9 mouse cellular contexts compared by ENCODE assay signal in genomic region chr16:55468833-55469458, GRCm38 (mm10).
DNase-seq lines count a peak whose midpoint lies in the region; ATAC-seq and TF ChIP-seq lines count a peak whose summit lies in the region.
"Had no signal": no experiment of that assay in that cellular context is flagged by ENCODE, and none has a peak within 500 bp of the region (broad histone marks: within the 10 kb centered on the region; RNA-seq: fewer than 3 reads in every experiment).

No protein-coding gene starts in this region.

- WGBS in forebrain, embryonic 11.5 days, result 56% methylated on average over 9 of the region's 9 CpGs
- 42% methylated on average over 9 of the region's 9 CpGs for WGBS in liver, embryonic 14.5 days (ENCODE audit: insufficient replicate concordance)
- WGBS in olfactory bulb, adult 2 months, result 39% methylated on average over 9 of the region's 9 CpGs

- TF ChIP-seq EP300 in liver, embryonic 14.5 days (IDR thresholded peaks at IDR 0.05; ENCODE audit: low read depth), result no peak

- H3K9ac ChIP-seq in forebrain, embryonic 11.5 days (ENCODE audit: low read length), result no peak overlapping the region
- H3K9ac ChIP-seq in liver, embryonic 14.5 days (replicated peaks), result no peak overlapping the region
- H3K9ac ChIP-seq: heart, embryonic 13.5 days had no signal

- H3K9me3 ChIP-seq in forebrain, embryonic 11.5 days (ENCODE audit: control insufficient read depth, low read length), result no peaks in the 10 kb centered on the region
- no peaks in the 10 kb centered on the region for H3K9me3 ChIP-seq in liver, embryonic 14.5 days (ENCODE audit: control insufficient read depth, low read length)
- H3K9me3 ChIP-seq: heart, embryonic 13.5 days had no signal

- TF ChIP-seq POLR2A in brain, embryonic 14.5 days (IDR thresholded peaks at IDR 0.05; ENCODE audit: borderline replicate concordance, extremely low read depth, insufficient read depth, insufficient read length, poor library complexity, severe bottlenecking), result no peak
- no peak for TF ChIP-seq POLR2A in olfactory bulb, adult 2 months (IDR thresholded peaks at IDR 0.05; ENCODE audit: insufficient read depth, low read depth, low read length)

- H3K27ac ChIP-seq in forebrain, embryonic 11.5 days (ENCODE audit: low read depth, low read length), result no peak overlapping the region
- H3K27ac ChIP-seq in liver, embryonic 14.5 days, result no peak overlapping the region
- no peak overlapping the region for H3K27ac ChIP-seq in olfactory bulb, adult 2 months (ENCODE audit: insufficient read depth, low read depth, low read length)
- H3K27ac ChIP-seq: heart, embryonic 13.5 days had no signal

- TF ChIP-seq CTCF in brain, embryonic 14.5 days (IDR thresholded peaks at IDR 0.05; ENCODE audit: borderline replicate concordance, extremely low read depth, insufficient read depth, insufficient read length), result peak; percentile 87
- TF ChIP-seq CTCF in liver, embryonic 14.5 days (IDR thresholded peaks at IDR 0.05; ENCODE audit: low read depth), result peak; percentile 62
- TF ChIP-seq CTCF in olfactory bulb, adult 2 months (IDR thresholded peaks at IDR 0.05; ENCODE audit: insufficient read depth, low read depth, low read length), result peak; percentile 38; the same call in 1 of the 2 replicates

- no peak overlapping the region for H3K4me3 ChIP-seq in forebrain, embryonic 11.5 days (ENCODE audit: low read depth, low read length)
- H3K4me3 ChIP-seq in liver, embryonic 14.5 days (ENCODE audit: insufficient read depth in 1 of 2, low read depth in 2 of 2, low read length in 2 of 2), result no peak overlapping the region
- no peak overlapping the region for H3K4me3 ChIP-seq in olfactory bulb, adult 2 months (ENCODE audit: insufficient read depth, low read depth, low read length)
- H3K4me3 ChIP-seq: heart, embryonic 13.5 days had no signal

- H3K4me2 ChIP-seq in forebrain, embryonic 11.5 days (ENCODE audit: low read depth, low read length, severe bottlenecking), result no peak overlapping the region
- H3K4me2 ChIP-seq in liver, embryonic 14.5 days (ENCODE audit: low read depth), result no peak overlapping the region
- H3K4me2 ChIP-seq: heart, embryonic 13.5 days had no signal

- ATAC-seq in CD4-positive, CD25-positive, alpha-beta regulatory T cell, adult 4 months, result peak; percentile 68
- ATAC-seq in forebrain, embryonic 11.5 days (replicated peaks; ENCODE audit: low FRiP score), result peak; percentile 91
- ATAC-seq in liver, embryonic 14.5 days (ENCODE audit: insufficient read depth), result no peak

- intact Hi-C loops in heart, postnatal 10 days (cut with DNase I), result loop anchor here (5.0 to 10.0 kb wide), 2 partner anchors 314 to 432 kb away; no protein-coding TSS in a partner anchor

- no peaks in the 10 kb centered on the region for H3K27me3 ChIP-seq in forebrain, embryonic 11.5 days (ENCODE audit: control insufficient read depth, insufficient read depth, low read length)
- no peaks in the 10 kb centered on the region for H3K27me3 ChIP-seq in liver, embryonic 14.5 days (ENCODE audit: control insufficient read depth, insufficient read depth, low read length)
- H3K27me3 ChIP-seq: heart, embryonic 13.5 days had no signal

- DNase-seq in brain, embryonic 14.5 days (ENCODE audit: low read depth), result peak; percentile 96
- DNase-seq in forebrain, embryonic 11.5 days (ENCODE audit: low spot score), result peak; percentile 88
- DNase-seq in heart, postnatal 10 days, result peak; percentile 77 to 87
- peak; percentile 86 to 94 for DNase-seq in kidney, postnatal 25 days
- peak in 2 of 3 experiments; percentile 13 to 14 for DNase-seq in liver, embryonic 14.5 days (ENCODE audit: low read depth in 3 of 3, low spot score in 3 of 3)
- DNase-seq in thymus, postnatal 0 days (ENCODE audit: low spot score), result peak; percentile 43

- no peaks in the 10 kb centered on the region for H3K4me1 ChIP-seq in forebrain, embryonic 11.5 days (replicated peaks; ENCODE audit: control insufficient read depth, insufficient read depth, low read length)
- no peaks in the 10 kb centered on the region for H3K4me1 ChIP-seq in liver, embryonic 14.5 days (replicated peaks; ENCODE audit: control insufficient read depth in 2 of 2, insufficient read depth in 2 of 2, low read length in 1 of 2)
- no peaks in the 10 kb centered on the region for H3K4me1 ChIP-seq in olfactory bulb, adult 2 months (ENCODE audit: control insufficient read depth, insufficient read depth, low read length)
- H3K4me1 ChIP-seq: heart, embryonic 13.5 days had no signal

- H3K36me3 ChIP-seq in forebrain, embryonic 11.5 days (ENCODE audit: control insufficient read depth, insufficient read depth, low read length), result no peaks in the 10 kb centered on the region
- no peaks in the 10 kb centered on the region for H3K36me3 ChIP-seq in liver, embryonic 14.5 days (replicated peaks; ENCODE audit: control insufficient read depth, insufficient read depth, low read depth)
- H3K36me3 ChIP-seq: heart, embryonic 13.5 days had no signal

Comparison
In these comparisons a context has a peak if more than half of its experiments do, and no peak if none do; other contexts are left out.
1. DNase-seq: peak in every context shown above with its lines; median percentile 96 in brain, embryonic 14.5 days; 90 in kidney, postnatal 25 days; 88 in forebrain, embryonic 11.5 days; 82 in heart, postnatal 10 days; 43 in thymus, postnatal 0 days; 14 in liver, embryonic 14.5 days.